Mouse (Mus musculus): ENCODE data around the gene Dscaml1.

DNA sequence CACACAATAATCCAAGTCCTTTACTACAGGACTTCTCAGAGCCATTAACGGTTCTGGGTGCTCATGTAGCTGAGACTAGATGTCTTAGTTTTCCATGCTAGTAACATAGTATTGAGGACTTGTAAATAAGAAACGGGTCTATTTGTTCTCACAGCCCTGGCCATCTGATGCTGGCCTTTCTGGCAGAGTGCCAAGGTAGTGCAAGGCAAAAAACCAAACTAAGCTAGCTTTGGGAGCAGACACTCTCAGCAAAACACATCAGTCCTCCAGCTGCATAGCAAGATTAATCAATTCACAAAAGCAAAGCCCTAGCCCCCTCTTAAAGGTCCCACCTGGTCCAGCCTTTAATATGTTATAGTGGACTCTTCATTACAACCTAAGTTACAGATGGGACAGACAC lies 206.6 kb downstream of the Dscaml1 start:
- TF ChIP-seq CTCF (IDR thresholded peaks at IDR 0.05; ENCODE audit: extremely low read depth, insufficient read depth, insufficient read length, insufficient replicate concordance) (no peak), POLR2A (IDR thresholded peaks at IDR 0.05; ENCODE audit: low read depth, low read length) (no peak)
